ENCODE assay signal across 21 mouse cellular contexts in the genomic region with DNA sequence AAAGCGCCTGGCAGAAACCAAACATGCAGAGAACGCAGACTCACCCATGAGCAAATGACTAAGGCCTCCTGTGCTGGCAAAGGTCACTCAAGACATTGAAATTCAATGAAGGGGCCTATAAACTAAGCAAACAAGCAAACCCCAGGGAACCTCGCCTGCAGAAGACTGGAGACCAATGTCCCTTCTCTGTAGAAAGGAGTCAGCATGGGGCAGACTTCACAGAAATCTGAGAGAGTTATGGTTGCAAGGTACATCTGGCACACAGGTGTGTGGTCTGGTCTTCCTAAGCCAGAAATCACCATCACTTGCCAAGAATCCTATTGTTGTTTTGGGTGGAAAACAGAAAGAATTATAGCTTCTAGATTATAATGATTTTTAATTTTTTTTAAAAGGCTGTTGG.
"Had no signal": no experiment of that assay in that cellular context is flagged by ENCODE, and none has a peak within 500 bp of the region (broad histone marks: within the 10 kb centered on the region; RNA-seq: fewer than 3 reads in every experiment).

No protein-coding gene starts in this region.

- H3K4me1 ChIP-seq: liver, embryonic 12.5 days; liver, embryonic 15.5 days had no signal

- H3K27ac ChIP-seq: kidney, postnatal 0 days; layer of hippocampus, adult 2 months; limb, embryonic 13.5 days; liver, embryonic 12.5 days; liver, embryonic 15.5 days; lung, embryonic 15.5 days; stomach, embryonic 15.5 days had no signal

- H3K9me3 ChIP-seq: limb, embryonic 13.5 days; liver, embryonic 12.5 days; liver, embryonic 15.5 days; lung, embryonic 15.5 days; megakaryocyte, embryonic 14.5 days; stomach, embryonic 15.5 days had no signal

- H3K27me3 ChIP-seq: limb, embryonic 13.5 days; liver, embryonic 12.5 days; liver, embryonic 15.5 days; lung, embryonic 15.5 days; megakaryocyte, embryonic 14.5 days; stomach, embryonic 15.5 days had no signal

- H3K9ac ChIP-seq: limb, embryonic 13.5 days; liver, embryonic 12.5 days; liver, embryonic 15.5 days; lung, embryonic 15.5 days; stomach, embryonic 15.5 days had no signal

- DNase-seq: kidney, adult 2 months; kidney, postnatal 25 days; layer of hippocampus, adult 9-11 months; liver; lung, adult 18-20 months; lung, postnatal 10 days; lung, postnatal 36 days; midbrain, embryonic 14.5 days; right cerebral cortex, adult 18-20 months; right cerebral cortex, postnatal 25 days; spleen, adult 18-20 months; thymus, postnatal 25 days had no signal

- H3K4me2 ChIP-seq: limb, embryonic 13.5 days; liver, embryonic 12.5 days; liver, embryonic 15.5 days; lung, embryonic 15.5 days; midbrain, embryonic 11.5 days; stomach, embryonic 15.5 days had no signal

- H3K4me3 ChIP-seq: layer of hippocampus, adult 2 months; limb, embryonic 13.5 days; liver, embryonic 12.5 days; liver, embryonic 15.5 days; lung, embryonic 15.5 days; megakaryocyte, embryonic 14.5 days; stomach, embryonic 15.5 days had no signal

- H3K36me3 ChIP-seq: limb, embryonic 13.5 days; liver, embryonic 12.5 days; liver, embryonic 15.5 days; lung, embryonic 15.5 days; stomach, embryonic 15.5 days had no signal

- ATAC-seq: liver, embryonic 12.5 days had no signal
